Mouse (Mus musculus): ENCODE data around the gene Cnot2.

- TF ChIP-seq GATA1 (IDR thresholded peaks at IDR 0.05; ENCODE audit: borderline replicate concordance, low read length) (no peak), FLI1 (IDR thresholded peaks at IDR 0.05; ENCODE audit: low read length) (no peak)
These were observed 66.2 kb downstream of the Cnot2 start for GRCm38 (mm10) chr10:116515158-116515557.
